In genomic region chr8:11234879-11235210, GRCm38 (mm10) we compare ENCODE assay signal across 26 mouse cellular contexts.
DNase-seq lines count a peak whose midpoint lies in the region; ATAC-seq and TF ChIP-seq lines count a peak whose summit lies in the region.
"Had no signal": no experiment of that assay in that cellular context is flagged by ENCODE, and none has a peak within 500 bp of the region (broad histone marks: within the 10 kb centered on the region; RNA-seq: fewer than 3 reads in every experiment).

No protein-coding gene starts in this region.

- ATAC-seq in midbrain, embryonic 14.5 days (ENCODE audit: low FRiP score, low TSS enrichment), result no peak
- no peak for ATAC-seq in forebrain, postnatal 0 days
- ATAC-seq: CD4-positive, CD25-positive, alpha-beta regulatory T cell, adult 4 months; midbrain, embryonic 16.5 days had no signal

- 0 out of 2 replicates have a peak, but pooled peaks cover 10% of the 10 kb centered on the region for H3K36me3 ChIP-seq in midbrain, embryonic 10.5 days
- H3K36me3 ChIP-seq in midbrain, embryonic 14.5 days (ENCODE audit: control insufficient read depth, insufficient read depth, low read length), result no peaks in the 10 kb centered on the region
- H3K36me3 ChIP-seq in forebrain, postnatal 0 days (ENCODE audit: insufficient read depth), result 0 out of 2 replicates have a peak, but pooled peaks cover 5% of the 10 kb centered on the region
- H3K36me3 ChIP-seq: liver, embryonic 15.5 days had no signal

- 88% methylated on average over 6 of the region's 6 CpGs for WGBS in midbrain, embryonic 10.5 days
- 85% methylated on average over 6 of the region's 6 CpGs for WGBS in midbrain, embryonic 14.5 days
- WGBS in forebrain, postnatal 0 days, result 76% methylated on average over 6 of the region's 6 CpGs

- no peaks in the 10 kb centered on the region for H3K9me3 ChIP-seq in midbrain, embryonic 10.5 days (replicated peaks)
- no peaks in the 10 kb centered on the region for H3K9me3 ChIP-seq in midbrain, embryonic 14.5 days (ENCODE audit: control insufficient read depth, low read length)
- no peaks in the 10 kb centered on the region for H3K9me3 ChIP-seq in forebrain, postnatal 0 days (ENCODE audit: low read length)
- H3K9me3 ChIP-seq: embryonic facial prominence, embryonic 13.5 days; forebrain, embryonic 10.5 days; heart, embryonic 10.5 days; limb, embryonic 12.5 days; liver, embryonic 15.5 days had no signal

- H3K9ac ChIP-seq in midbrain, embryonic 14.5 days (replicated peaks; ENCODE audit: low read length), result no peak overlapping the region
- H3K9ac ChIP-seq in forebrain, postnatal 0 days, result no peak overlapping the region
- H3K9ac ChIP-seq: embryonic facial prominence, embryonic 13.5 days; hindbrain, embryonic 14.5 days; limb, embryonic 12.5 days; liver, embryonic 15.5 days; lung, embryonic 14.5 days had no signal

- H3K4me3 ChIP-seq in midbrain, embryonic 10.5 days, result no peak overlapping the region
- H3K4me3 ChIP-seq in midbrain, embryonic 14.5 days (replicated peaks; ENCODE audit: low read depth, low read length), result no peak overlapping the region
- no peak overlapping the region for H3K4me3 ChIP-seq in forebrain, postnatal 0 days (ENCODE audit: low read depth, low read length)
- H3K4me3 ChIP-seq: embryonic facial prominence, embryonic 13.5 days; forebrain, embryonic 10.5 days; heart, embryonic 10.5 days; limb, embryonic 12.5 days; liver, embryonic 15.5 days had no signal

- DNase-seq in midbrain, embryonic 10.5 days (ENCODE audit: low spot score), result no peak
- DNase-seq in midbrain, embryonic 14.5 days, result no peak
- peak; percentile 87 for DNase-seq in kidney, adult 9 months
- DNase-seq in kidney, postnatal 10 days, result peak; percentile 57
- DNase-seq in right cerebral cortex, postnatal 10 days (ENCODE audit: low spot score in 2 of 2), result no peak
- DNase-seq in forebrain, postnatal 0 days, result no peak
- DNase-seq in layer of hippocampus, postnatal 25 days (ENCODE audit: extremely low spot score in 1 of 2, low spot score in 1 of 2), result no peak
- DNase-seq: adrenal gland, postnatal 25 days; cerebellum, adult 18-20 months; cerebellum, postnatal 10 days; gastrocnemius, postnatal 10 days; heart, postnatal 4 days; right cerebral cortex, adult 18-20 months; right cerebral cortex, postnatal 4 days; thymus, adult 18-20 months; thymus, postnatal 25 days had no signal

- no peaks in the 10 kb centered on the region for H3K27me3 ChIP-seq in midbrain, embryonic 10.5 days (ENCODE audit: low read depth, poor library complexity, severe bottlenecking)
- no peaks in the 10 kb centered on the region for H3K27me3 ChIP-seq in midbrain, embryonic 14.5 days (ENCODE audit: control insufficient read depth, insufficient read depth, low read length)
- H3K27me3 ChIP-seq in forebrain, postnatal 0 days (ENCODE audit: insufficient read depth, low read length), result no peaks in the 10 kb centered on the region
- H3K27me3 ChIP-seq: embryonic facial prominence, embryonic 13.5 days; limb, embryonic 12.5 days; liver, embryonic 15.5 days had no signal

- no peak overlapping the region for H3K4me2 ChIP-seq in midbrain, embryonic 14.5 days (ENCODE audit: low read length)
- H3K4me2 ChIP-seq in forebrain, postnatal 0 days (ENCODE audit: low read depth), result no peak overlapping the region
- H3K4me2 ChIP-seq: embryonic facial prominence, embryonic 13.5 days; hindbrain, embryonic 14.5 days; limb, embryonic 12.5 days; liver, embryonic 15.5 days; lung, embryonic 14.5 days had no signal

- peaks cover 5% of the 10 kb centered on the region for H3K4me1 ChIP-seq in midbrain, embryonic 10.5 days
- no peaks in the 10 kb centered on the region for H3K4me1 ChIP-seq in midbrain, embryonic 14.5 days (ENCODE audit: control insufficient read depth, insufficient read depth, low read length)
- H3K4me1 ChIP-seq in forebrain, postnatal 0 days (ENCODE audit: insufficient read depth), result no peaks in the 10 kb centered on the region
- H3K4me1 ChIP-seq: embryonic facial prominence, embryonic 13.5 days had no signal

- H3K27ac ChIP-seq in midbrain, embryonic 10.5 days (replicated peaks), result 0 out of 2 replicates have a peak overlapping the region, but pooled peaks have one; percentile 10
- H3K27ac ChIP-seq in midbrain, embryonic 14.5 days (replicated peaks; ENCODE audit: low read depth, low read length), result no peak overlapping the region
- no peak overlapping the region for H3K27ac ChIP-seq in forebrain, postnatal 0 days (ENCODE audit: low read depth, low read length)
- H3K27ac ChIP-seq: embryonic facial prominence, embryonic 13.5 days; forebrain, embryonic 10.5 days; heart, embryonic 10.5 days; hindbrain, embryonic 14.5 days; limb, embryonic 12.5 days; liver, embryonic 15.5 days; macrophage had no signal

- TF ChIP-seq CTCF in forebrain, postnatal 0 days (IDR thresholded peaks at IDR 0.05; ENCODE audit: low read depth), result no peak

Comparison
In these comparisons a context has a peak if more than half of its experiments do, and no peak if none do; other contexts are left out.
1. DNase-seq: peak in kidney, adult 9 months (single experiment) and kidney, postnatal 10 days (single experiment); none in midbrain, embryonic 10.5 days (single experiment), midbrain, embryonic 14.5 days (single experiment), right cerebral cortex, postnatal 10 days (0 of 2), forebrain, postnatal 0 days (single experiment) and layer of hippocampus, postnatal 25 days (0 of 2).